Mouse (Mus musculus): ENCODE results near the gene Prok2.

Gene Prok2

GRCm38 (mm10) chr6:99725971-99726561, at the start of gene Prok2:
Prok2 (minus strand) TSS chr6:99726392.
- DNase-seq (ENCODE audit: low spot score in 2 of 2): no peak

DNA sequence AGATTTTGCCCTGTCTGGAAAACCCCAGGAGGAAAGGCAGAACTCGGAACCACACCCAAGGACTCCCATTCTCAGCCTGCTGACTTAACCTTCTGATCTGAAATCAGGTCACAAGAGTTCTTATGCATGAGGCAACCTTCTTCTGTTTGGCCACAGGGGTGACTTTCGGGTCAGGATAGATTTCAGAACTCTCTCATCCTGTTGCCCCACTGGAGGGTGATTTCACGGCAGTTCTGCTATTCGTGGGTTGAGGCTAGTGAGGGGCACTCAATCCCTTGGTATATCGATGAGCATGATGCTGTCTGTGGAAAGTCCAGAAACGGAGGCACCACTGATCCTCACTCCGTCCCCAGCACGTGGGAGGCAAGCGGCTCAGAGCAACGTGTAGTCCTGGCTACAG, 48.5 kb upstream of the Prok2 start:
- DNase-seq (ENCODE audit: low spot score in 2 of 2): no peak

GRCm38 (mm10) chr6:99768495-99768894, 42.3 kb upstream of the Prok2 start:
- no peak for DNase-seq (ENCODE audit: low spot score in 2 of 2)

GRCm38 (mm10) chr6:99764916-99765315, 38.7 kb upstream of the Prok2 start:
- DNase-seq (ENCODE audit: low spot score in 2 of 2): no peak

GRCm38 (mm10) chr6:99762069-99762985, 36.1 kb upstream of the Prok2 start:
- DNase-seq (ENCODE audit: low spot score in 2 of 2): no peak

GRCm38 (mm10) chr6:99756105-99756504, 29.9 kb upstream of the Prok2 start:
- DNase-seq (ENCODE audit: low spot score in 2 of 2): no peak

- no peak for DNase-seq (ENCODE audit: low spot score in 2 of 2)
These were observed 25.1 kb upstream of the Prok2 start for GRCm38 (mm10) chr6:99751308-99751707.

- no peak for DNase-seq (ENCODE audit: low spot score in 2 of 2)
These were observed 20.1 kb upstream of the Prok2 start for GRCm38 (mm10) chr6:99746275-99746674.

GRCm38 (mm10) chr6:99742866-99743265, 16.7 kb upstream of the Prok2 start:
- no peak for DNase-seq (ENCODE audit: low spot score in 2 of 2)

DNA sequence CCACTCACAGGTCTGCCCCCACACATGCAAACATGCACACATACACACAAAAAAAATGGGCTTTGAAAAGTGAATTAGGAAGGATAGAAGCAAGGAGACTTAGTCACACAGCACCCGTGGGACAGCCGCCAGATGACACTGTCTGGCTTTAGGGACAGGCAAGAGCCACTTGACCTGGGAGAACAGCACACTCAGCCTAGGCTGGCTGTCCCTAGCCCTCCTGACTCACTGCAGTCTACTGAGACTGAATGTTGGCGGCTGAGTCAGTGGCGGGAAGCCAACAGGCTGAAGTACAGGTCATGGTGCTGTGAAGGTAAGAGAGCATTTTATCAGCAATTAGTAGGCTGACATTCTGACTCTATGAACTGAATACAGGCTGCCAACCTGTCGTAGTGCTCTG, 8.5 kb upstream of the Prok2 start:
- DNase-seq (ENCODE audit: low spot score in 2 of 2): no peak

GRCm38 (mm10) chr6:99732673-99733072, 6.5 kb upstream of the Prok2 start:
- no peak for DNase-seq (ENCODE audit: low spot score in 2 of 2)

DNA sequence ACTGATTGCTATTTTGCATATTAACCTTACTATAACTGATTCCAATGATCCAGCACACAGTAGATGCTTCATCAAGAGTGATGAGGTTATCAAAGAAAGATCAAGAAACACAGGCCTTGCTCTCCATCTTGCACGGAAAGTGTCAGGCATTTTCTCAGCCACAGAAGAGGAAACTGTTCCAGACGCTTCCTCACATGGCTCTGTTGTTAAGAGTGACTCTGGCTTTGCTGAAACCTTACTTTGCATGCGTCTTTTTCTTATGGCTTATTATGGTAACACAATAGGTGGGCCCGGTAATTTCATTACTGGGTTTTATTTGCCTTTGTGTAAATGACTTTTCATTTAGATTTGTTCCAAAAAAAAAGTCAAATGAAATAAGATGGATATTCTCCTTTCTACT, 5.7 kb upstream of the Prok2 start:
- DNase-seq (ENCODE audit: low spot score in 2 of 2): no peak

GRCm38 (mm10) chr6:99729853-99730252, 3.7 kb upstream of the Prok2 start:
- no peak for DNase-seq (ENCODE audit: low spot score in 2 of 2)

- DNase-seq (ENCODE audit: low spot score in 2 of 2): no peak
These were observed 548 bp upstream of the Prok2 start for GRCm38 (mm10) chr6:99726576-99727303.

DNA sequence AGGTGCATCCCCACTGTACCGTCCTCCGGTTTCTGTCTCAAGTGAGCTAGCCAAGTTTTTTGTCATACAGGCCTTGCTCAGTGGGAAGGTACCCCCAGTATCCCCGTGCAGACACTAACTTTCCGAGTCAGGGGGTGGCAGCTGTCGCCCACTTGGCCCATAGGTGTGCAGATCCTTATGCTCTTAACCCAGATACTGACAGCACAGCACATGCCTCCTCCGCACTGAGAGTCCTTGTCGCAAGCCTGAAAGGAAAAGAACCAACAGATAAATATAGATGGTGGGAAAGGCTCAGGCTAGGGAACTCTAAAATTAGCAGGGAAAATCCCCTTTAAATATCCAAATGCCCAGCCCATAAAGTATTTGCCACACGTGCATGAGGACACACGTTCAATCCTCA, 3.8 kb downstream of the Prok2 start:
- DNase-seq (ENCODE audit: low spot score in 2 of 2): no peak

DNA sequence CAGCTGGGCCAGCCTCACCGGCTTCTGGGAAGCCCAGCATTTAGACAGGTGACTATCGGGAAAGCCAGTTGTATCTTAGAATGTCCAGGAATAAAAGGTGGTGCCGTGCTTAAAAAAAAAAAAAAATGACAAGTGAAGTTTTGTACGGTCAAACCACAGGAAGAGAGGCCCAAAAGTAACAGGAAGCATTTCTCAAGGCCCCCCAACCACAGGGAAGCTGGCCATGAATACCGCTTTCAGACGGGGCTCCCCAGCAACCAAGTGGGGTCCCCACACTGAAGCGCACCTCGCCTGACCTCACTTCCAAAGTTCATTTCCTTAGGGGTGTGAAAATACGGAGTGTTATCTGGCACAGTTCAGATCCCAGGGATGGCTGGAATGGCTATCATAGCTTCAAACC, 5.2 kb downstream of the Prok2 start:
- DNase-seq (ENCODE audit: low spot score in 2 of 2): no peak

- DNase-seq (ENCODE audit: low spot score in 2 of 2): no peak
These were observed 10.3 kb downstream of the Prok2 start for GRCm38 (mm10) chr6:99715913-99716312.

- no peak for DNase-seq (ENCODE audit: low spot score in 2 of 2)
These were observed 11.0 kb downstream of the Prok2 start for GRCm38 (mm10) chr6:99715191-99715590.

DNA sequence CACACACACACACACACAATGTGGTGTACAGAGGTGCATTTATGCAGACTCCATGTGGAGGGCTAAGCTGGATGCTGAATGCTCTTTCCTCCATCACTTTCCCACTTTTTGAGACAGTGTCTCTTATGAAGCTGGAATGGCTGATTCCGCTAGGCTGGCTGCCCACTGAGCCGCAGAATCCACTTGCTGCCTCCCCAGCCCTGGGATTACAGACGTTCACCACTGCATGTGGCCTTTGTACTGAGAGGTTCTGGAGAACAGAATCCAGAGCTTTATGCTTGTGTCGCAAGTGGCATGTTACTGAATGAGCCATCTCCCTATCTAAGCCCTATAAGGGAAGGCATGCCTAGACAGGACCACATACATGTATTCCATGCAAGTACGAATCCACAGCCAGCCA, 12.9 kb downstream of the Prok2 start:
- DNase-seq (ENCODE audit: low spot score in 2 of 2): no peak

GRCm38 (mm10) chr6:99711576-99712101, 14.6 kb downstream of the Prok2 start:
- no peak for DNase-seq (ENCODE audit: low spot score in 2 of 2)

GRCm38 (mm10) chr6:99700484-99700883, 25.7 kb downstream of the Prok2 start:
- no peak for DNase-seq (ENCODE audit: low spot score in 2 of 2)

Data from frontal cortex, postnatal 14 days (tissue).